Mouse (Mus musculus) heart, adult 2 months (tissue): Measurements from ENCODE around the gene Ppl.

Experiments
- CTCF ChIP-seq: fragments of 200-600 bp; IDR thresholded peaks from 2 replicates; pipeline ENCODE4 v1.8.1; 2022; ENCODE audit warnings: antibody characterized with exemption, mild to moderate bottlenecking, moderate library complexity
- EP300 ChIP-seq: fragments of 200-500 bp; IDR thresholded peaks from 2 replicates; pipeline ENCODE4 v1.6.1; 2011; ENCODE audit warnings: low read depth, low read length, control low read depth; ENCODE audit not compliant: insufficient read depth

DNA sequence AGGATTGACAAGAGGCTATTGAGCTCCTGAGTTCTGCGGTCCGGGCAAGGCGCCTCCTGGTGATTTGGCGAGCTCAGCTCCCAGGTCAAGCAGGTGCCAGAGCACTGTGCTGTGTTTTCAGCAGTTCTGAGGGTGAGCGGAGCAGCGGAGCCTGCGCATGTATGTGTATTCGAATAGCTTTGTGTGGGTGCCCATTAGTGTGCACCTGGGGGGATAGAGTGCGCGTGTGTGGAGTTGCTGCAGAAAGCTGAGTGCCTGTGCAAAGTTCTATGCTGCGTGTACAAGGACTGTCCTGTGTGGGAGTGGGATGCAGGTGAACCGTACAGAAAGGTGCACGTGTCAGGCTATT lies 14.8 kb upstream of the Ppl start, which contains the start of gene Sec14l5:
- no peak for TF ChIP-seq CTCF
- no peak for TF ChIP-seq EP300
